Mouse (Mus musculus) CD4-positive, CD25-positive, alpha-beta regulatory T cell, adult 4 months (primary cell): ENCODE data around the gene Rnf225. TPM values are rescaled to one million over a fixed set of nuclear protein-coding genes. Genes with fewer than 3 reads are reported as not detected.
A peak's percentile ranks its signal among the peaks of the same experiment; 100 is the strongest.
"Not testable (repeated sequence)": the region's sequence is repeated elsewhere in the genome, so short reads cannot be mapped to it uniquely, and the experiment has no call there.

Experiments
- ATAC-seq: one replicate; pipeline ENCODE4 v1.8.0; 2017
- polyA plus RNA-seq, 2 experiments: library from polyadenylated mRNA; unstranded; fragments of 100-300 nt; shearing (Covaris generic); gene quantifications; one replicate each; pipeline ENCODE4 v1.2.1; 2017

Rnf225 gene
- polyA plus RNA-seq = not detected

DNA sequence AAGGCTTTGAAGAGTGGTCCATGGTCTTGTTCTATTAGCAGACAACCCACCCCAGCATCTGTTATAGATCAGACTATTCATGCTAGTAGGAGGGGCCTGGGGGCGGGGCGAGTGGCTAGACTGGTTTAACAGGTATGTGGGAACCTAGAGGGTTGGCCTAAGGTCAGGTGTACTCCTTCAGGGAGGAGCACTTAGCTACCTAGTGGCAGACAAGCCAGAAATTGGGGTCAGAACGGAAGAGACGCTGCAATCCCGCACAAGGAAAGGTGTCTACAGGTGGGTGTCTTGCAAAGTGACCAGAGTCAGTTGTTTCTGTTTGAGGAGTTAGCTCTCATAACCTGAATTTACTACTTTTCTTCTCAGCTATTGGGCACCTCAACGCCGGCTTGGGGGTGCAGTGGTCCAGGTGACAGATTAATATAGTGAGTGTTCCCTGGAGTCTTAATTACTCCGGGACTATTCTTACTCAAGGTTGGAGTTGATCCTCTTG is at the start of gene Rnf225:
Rnf225 (plus strand) TSS at position 226 of the 490 bp plus-strand sequence.
- no peak for ATAC-seq

DNA sequence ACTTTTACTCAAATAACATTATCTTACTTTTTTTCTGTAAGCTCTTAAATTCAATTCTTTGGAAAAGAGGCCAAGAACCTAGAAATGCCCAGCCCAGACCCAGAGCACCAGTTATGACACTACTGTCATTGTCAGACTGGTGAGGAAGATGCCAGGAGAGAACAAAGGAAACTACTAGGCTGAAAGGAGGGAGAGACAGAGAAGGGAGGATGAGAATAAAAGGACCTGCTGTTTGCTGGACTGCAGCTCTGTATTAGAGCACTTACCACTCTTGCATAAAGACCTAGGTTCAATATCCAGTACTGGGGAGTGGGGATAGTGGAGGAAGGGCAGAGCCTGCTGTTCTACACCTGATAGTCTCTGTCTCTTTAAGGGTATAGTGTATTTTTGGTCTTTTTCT is 47.2 kb upstream of the Rnf225 start:
- ATAC-seq = no peak

DNA sequence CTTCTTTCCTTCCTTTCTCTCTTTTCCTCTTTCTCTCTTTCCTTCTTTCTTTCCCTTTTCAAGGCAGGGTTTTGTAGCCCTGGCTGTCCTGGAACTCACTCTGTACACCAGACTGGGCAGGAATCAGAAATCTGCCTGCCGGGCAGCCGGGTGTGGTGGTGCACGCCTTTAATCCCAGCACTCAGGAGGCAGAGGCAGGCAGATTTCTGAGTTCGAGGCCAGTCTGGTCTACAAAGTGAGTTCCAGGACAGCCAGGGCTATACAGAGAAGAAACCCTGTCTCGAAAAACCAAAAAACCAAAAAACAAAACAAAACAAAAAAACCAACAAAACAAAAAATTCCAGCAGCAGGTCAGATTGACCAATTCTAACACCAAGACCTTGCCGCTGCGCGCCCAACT is 46.7 kb upstream of the Rnf225 start:
- ATAC-seq = peak; percentile 18

DNA sequence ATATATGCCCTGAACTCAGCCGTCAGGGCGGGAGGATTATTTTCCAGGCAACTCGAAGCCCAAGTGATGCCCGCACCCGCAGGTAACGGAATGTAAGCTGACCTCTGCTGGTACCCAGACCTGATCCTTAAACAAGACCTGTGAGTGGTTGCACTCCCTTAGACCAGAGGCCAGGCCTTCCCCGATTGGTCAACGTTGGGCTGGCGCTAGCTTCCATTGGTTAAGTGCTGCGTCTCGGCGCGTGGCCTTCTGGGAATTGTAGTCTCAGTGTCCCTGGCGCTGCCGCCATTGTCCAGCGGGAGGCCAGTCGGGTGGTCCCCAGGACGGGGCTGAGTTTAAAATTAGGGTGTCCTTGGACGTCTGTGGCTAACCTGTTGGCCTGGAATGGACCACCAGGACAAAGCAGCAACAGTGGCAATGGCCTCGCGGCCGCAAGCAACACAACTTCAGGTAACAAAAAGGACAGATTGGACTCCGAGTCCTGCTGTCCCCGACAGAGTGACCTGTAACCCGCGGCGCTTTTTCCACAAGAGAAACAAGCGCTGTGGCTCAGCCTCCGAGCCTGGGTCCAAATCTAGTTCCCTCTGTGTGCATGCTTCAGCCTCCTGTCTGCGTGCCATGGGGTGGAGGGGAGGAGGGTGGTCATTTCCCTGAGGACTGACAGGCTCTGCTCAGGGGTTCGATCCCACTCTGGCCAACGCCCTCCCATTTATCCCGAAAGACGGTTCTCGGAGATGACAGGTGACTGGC is 46.1 kb upstream of the Rnf225 start, which contains the start of gene Zfp128:
Zfp128 (plus strand) TSS at position 267 of the 750 bp plus-strand sequence.
- ATAC-seq = peak; percentile 100

DNA sequence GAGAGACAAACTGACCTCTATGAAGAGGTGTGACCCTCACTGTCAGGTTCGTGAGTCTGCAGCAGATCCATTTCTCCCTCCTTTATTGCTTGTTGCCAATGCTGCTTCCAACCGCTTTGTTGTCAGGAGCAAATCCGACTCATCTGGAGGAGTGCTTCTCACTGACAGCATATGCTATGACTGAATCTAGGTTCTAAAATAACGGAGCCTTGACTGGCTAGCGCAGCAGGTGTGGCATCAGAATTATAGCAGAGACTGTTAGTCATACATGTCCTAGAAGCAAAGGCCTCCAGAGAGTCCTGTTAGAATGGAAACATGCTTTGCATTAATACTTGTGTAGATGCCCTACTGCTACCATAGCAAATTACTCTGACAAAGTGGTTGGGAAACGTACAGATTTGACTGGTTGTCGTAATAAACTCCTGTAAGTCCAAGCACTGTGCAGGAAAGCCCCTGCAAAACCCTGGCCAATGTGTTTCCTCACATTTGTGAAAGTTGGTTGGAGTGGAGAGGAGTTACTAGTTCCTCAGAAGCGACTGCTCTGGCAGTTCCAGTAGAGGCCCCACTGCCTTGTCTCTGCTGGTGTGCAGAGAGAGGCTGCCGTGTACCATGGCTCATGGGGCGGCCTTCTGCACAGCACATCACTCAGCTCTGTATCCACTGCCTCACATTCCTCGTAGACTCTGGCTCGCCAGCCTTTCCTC is 40.5 kb upstream of the Rnf225 start:
- no peak for ATAC-seq

- ATAC-seq = no peak
Observed at GRCm38 (mm10) chr7:12887585-12887984, 39.6 kb upstream of the Rnf225 start.

DNA sequence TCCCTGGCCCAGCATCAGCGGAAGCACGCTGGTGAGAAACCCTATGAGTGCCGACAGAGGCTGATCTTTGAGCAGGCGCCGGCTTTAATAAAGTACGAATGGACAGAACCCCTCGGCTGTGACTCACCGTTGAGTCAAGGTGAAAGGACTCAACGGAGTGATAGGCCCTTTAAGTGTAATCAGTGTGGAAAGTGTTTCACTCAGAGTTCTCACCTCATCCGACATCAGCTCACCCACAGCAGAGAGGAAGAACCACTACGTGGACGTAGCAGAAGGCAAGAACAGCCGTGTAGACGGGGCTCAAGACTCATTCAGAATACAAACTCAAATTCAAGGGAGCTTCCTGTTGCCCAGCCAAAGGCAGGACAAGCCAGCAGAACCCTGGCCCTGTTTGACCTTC is 36.3 kb upstream of the Rnf225 start:
- ATAC-seq = peak; percentile 57

- ATAC-seq = no peak
Observed at GRCm38 (mm10) chr7:12891334-12891733, 35.9 kb upstream of the Rnf225 start.

DNA sequence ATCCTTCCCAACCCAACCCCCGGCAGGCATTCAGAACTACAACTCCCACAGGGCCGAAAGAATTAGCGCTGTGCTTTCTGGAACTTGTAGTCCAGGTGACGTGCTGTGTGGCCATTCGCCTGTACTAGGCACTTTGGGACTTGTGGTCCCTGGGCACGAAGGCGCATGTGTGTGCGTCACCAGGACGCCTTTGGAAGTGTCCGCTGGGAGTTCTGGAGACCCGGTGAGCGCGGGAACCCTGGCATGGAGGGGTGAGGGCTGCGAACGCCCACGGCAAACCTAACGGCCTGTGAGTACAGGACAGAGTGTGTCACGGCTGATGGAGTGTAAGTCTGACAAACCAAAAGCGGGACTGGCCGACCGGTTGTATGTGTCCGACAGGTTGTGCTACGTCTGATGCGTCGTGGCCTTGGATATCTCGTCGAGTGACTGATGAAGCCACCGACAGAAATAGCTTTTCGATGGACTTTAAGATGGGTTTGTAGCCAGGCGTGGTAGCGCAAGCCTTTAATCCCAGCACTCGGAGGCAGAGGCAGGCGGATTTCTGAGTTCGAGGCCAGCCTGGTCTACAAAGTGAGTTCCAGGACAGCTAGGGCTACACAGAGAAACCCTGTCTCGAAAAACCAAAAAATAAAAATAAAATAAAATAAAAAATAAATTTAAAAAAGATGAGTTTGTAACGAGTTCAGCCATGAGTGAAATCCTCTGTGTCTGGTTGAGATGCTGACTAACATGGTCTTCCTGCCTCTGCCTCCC is 29.4 kb upstream of the Rnf225 start, which contains the start of gene Zscan22:
Zscan22 (plus strand) TSS at position 161 of the 756 bp plus-strand sequence.
- ATAC-seq = peak; percentile 99

DNA sequence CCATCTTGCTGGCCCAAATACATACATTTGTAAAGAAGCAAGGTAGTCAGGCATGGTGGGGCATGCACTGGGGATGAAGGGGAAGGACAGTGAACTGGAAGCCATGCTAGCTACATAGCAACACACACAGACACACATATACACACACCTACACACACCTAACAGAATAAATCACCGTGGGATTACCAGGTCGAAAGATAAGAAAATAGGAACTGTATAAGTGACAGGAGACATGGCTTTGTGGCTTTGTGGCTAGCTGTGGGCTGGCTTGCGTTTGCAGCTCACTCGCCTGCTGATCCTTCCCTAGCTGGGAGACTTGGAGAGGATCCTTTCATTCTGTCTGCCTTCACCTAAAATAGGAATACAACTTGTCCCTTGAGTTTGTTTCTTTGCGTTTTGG is 25.7 kb upstream of the Rnf225 start:
- no peak for ATAC-seq

DNA sequence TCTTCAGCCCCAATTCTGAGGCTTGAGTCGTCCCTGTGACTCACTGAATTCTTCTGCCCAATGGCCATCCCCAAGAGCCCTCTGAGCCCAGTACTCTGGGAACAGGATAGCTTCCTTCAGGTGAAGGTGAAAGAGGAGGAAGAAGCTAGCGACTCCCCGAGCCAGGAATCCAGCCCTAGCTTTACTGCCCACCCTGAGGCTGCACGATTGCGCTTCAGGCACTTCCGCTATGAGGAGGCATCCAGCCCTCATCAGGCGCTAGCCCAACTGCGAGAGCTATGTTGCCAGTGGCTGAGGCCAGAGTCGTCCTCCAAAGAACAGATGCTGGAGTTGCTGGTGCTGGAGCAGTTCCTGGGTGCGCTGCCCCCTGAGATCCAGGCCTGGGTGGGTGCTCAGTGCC is 23.6 kb upstream of the Rnf225 start:
- peak; percentile 78 for ATAC-seq

DNA sequence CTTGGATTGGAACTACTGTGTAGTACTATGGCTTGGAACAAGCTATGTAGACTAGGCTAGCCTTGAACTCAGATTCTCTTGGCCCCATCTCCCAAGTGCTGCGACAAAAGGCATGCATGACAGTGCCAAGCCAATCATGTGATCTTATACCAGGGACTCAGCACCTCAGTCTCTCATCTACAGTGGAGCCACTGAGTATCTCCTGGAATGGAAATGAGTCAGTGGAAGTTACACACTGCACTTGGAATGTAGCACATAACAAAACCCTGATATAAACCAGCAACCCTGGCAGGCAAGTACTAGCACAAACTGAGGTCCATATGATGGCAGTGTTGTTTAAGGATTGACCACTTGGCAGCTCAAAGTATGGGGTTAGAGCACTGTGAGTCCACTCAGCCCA is 22.1 kb upstream of the Rnf225 start:
- no peak for ATAC-seq

- peak; percentile 80 for ATAC-seq
Observed at GRCm38 (mm10) chr7:12909498-12909962, 17.7 kb upstream of the Rnf225 start.

- peak; percentile 63 for ATAC-seq
Observed at GRCm38 (mm10) chr7:12910181-12910668, 17.0 kb upstream of the Rnf225 start.

- no peak for ATAC-seq
Observed at GRCm38 (mm10) chr7:12913556-12913955, 13.7 kb upstream of the Rnf225 start.

GRCm38 (mm10) chr7:12920495-12920894 is 6.7 kb upstream of the Rnf225 start:
- ATAC-seq = not testable (repeated sequence)

DNA sequence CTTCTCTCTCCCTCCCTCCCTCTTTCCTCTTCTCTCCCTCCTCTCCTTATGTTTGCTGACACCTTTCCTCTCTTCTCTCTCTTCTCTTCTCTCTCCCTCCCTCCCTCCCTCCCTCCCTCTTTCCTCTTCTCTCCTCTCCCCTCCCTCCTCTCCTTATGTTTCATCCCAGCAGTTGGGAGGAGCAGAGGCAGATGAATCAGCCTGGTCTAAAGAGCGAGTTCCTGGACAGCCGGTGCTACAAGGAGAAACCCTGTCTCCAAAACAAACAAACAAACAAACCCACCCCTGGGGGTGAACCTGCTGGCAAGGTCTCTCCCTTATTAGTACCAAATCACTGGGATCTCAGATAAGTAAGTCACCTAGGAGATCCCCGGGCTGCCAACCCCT is 5.9 kb upstream of the Rnf225 start:
- no peak for ATAC-seq

- peak; percentile 96 for ATAC-seq
Observed at GRCm38 (mm10) chr7:12921705-12922465, 5.3 kb upstream of the Rnf225 start, which contains the start of gene Rps5. Rps5 (plus strand) TSS chr7:12922290.

DNA sequence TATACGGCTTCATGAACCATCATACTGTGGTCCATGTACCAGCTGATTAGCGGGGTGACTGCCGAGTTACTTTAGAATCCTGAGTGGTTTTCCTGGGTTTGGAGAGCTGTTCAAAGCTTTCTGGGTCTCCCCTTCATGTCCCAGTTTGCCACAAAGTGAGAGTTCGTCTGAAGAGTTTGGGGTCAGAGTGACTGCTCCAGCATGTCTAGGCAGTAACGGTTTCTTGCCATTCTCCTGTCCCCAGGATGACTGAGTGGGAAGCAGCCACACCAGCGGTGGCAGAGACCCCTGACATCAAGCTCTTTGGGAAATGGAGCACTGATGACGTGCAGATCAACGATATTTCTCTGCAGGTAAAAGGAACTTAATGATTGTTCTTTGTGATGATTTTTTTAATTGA is 4.5 kb upstream of the Rnf225 start:
- no peak for ATAC-seq

GRCm38 (mm10) chr7:12926316-12926715 is 900 bp upstream of the Rnf225 start:
- ATAC-seq = no peak

- no peak for ATAC-seq
Observed at GRCm38 (mm10) chr7:12927693-12928589, 725 bp downstream of the Rnf225 start.
